Mouse (Mus musculus): ENCODE data around the gene Dlx2. TPM values are rescaled to one million over a fixed set of nuclear protein-coding genes. Genes with fewer than 3 reads are reported as not detected.

The Dlx2 gene
- polyA plus RNA-seq, 1 experiment: 16.0 TPM

GRCm38 (mm10) chr2:71497175-71497574 is 49.4 kb downstream of the Dlx2 start:
- TF ChIP-seq USF1 (IDR thresholded peaks at IDR 0.05; ENCODE audit: low read depth) (no peak), FOSL1 (IDR thresholded peaks at IDR 0.05; ENCODE audit: insufficient read depth, low read length, poor library complexity, severe bottlenecking) (no peak), MYOG (IDR thresholded peaks at IDR 0.05; ENCODE audit: control insufficient read depth, extremely low read depth, insufficient read length) (no peak), MAX (IDR thresholded peaks at IDR 0.05) (no peak), CEBPB (IDR thresholded peaks at IDR 0.05; ENCODE audit: low read depth) (no peak), MYOD1 (IDR thresholded peaks at IDR 0.05; ENCODE audit: control insufficient read depth, insufficient read length, low read depth) (no peak), CTCF (IDR thresholded peaks at IDR 0.05; ENCODE audit: control insufficient read depth, insufficient read depth, insufficient read length) (no peak)
- Histone ChIP-seq H3K27me3 (ENCODE audit: control insufficient read depth, insufficient read depth, insufficient read length) (no peaks in the 10 kb centered on the region), H3K36me3 (ENCODE audit: control insufficient read depth, insufficient read depth) (no peaks in the 10 kb centered on the region), H3K79me2 (ENCODE audit: control insufficient read depth, insufficient read depth) (no peaks in the 10 kb centered on the region), H3K79me3 (ENCODE audit: low read depth) (no peaks in the 10 kb centered on the region), H3K4me3 (ENCODE audit: insufficient read depth, poor library complexity, severe bottlenecking) (no peak overlapping the region), H3ac (ENCODE audit: control insufficient read depth, insufficient read length, low read depth) (no peak overlapping the region)

GRCm38 (mm10) chr2:71494971-71495370 is 51.6 kb downstream of the Dlx2 start:
- no peaks in the 10 kb centered on the region for H3K36me3 ChIP-seq (ENCODE audit: control insufficient read depth, insufficient read depth)
- H3K79me3 ChIP-seq (ENCODE audit: low read depth): no peaks in the 10 kb centered on the region
- H3K4me3 ChIP-seq (ENCODE audit: insufficient read depth, poor library complexity, severe bottlenecking): no peak overlapping the region
- TF ChIP-seq MYOD1 (IDR thresholded peaks at IDR 0.05; ENCODE audit: control insufficient read depth, insufficient read length, low read depth): no peak
- TF ChIP-seq FOSL1 (IDR thresholded peaks at IDR 0.05; ENCODE audit: insufficient read depth, low read length, poor library complexity, severe bottlenecking): no peak
- TF ChIP-seq MYOG (IDR thresholded peaks at IDR 0.05; ENCODE audit: control insufficient read depth, extremely low read depth, insufficient read length): no peak
- no peak for TF ChIP-seq MAX (IDR thresholded peaks at IDR 0.05)
- no peak for TF ChIP-seq CEBPB (IDR thresholded peaks at IDR 0.05; ENCODE audit: low read depth)
- TF ChIP-seq USF1 (IDR thresholded peaks at IDR 0.05; ENCODE audit: low read depth): no peak
- no peak for TF ChIP-seq CTCF (IDR thresholded peaks at IDR 0.05; ENCODE audit: control insufficient read depth, insufficient read depth, insufficient read length)
- no peak overlapping the region for H3ac ChIP-seq (ENCODE audit: control insufficient read depth, insufficient read length, low read depth)
- no peaks in the 10 kb centered on the region for H3K27me3 ChIP-seq (ENCODE audit: control insufficient read depth, insufficient read depth, insufficient read length)
- H3K79me2 ChIP-seq (ENCODE audit: control insufficient read depth, insufficient read depth): no peaks in the 10 kb centered on the region

DNA sequence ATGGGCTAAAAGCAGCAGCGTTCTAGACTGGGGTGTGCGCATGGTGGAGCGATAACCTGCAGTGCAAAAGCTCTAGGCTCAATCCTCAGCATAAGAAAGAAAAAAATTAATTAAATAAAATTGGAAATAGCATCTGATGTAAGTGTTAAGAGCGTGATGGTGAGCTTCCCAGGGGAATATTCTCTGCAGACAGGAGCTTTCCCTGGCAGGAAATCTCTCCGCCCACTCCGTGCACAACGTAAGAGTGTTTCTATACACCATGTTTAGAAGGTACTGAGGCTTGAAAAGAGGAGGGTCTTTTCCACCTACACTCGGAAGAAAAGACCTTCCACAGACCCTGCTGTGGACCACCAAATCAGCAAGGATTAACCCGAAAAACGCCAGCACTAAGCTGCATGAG is 52.1 kb downstream of the Dlx2 start:
- Histone ChIP-seq H3K36me3 (ENCODE audit: control insufficient read depth, insufficient read depth) (no peaks in the 10 kb centered on the region), H3K4me3 (ENCODE audit: insufficient read depth, poor library complexity, severe bottlenecking) (no peak overlapping the region), H3K79me3 (ENCODE audit: low read depth) (no peaks in the 10 kb centered on the region), H3K79me2 (ENCODE audit: control insufficient read depth, insufficient read depth) (no peaks in the 10 kb centered on the region), H3K27me3 (ENCODE audit: control insufficient read depth, insufficient read depth, insufficient read length) (no peaks in the 10 kb centered on the region), H3ac (ENCODE audit: control insufficient read depth, insufficient read length, low read depth) (no peak overlapping the region)
- no peak for TF ChIP-seq USF1 (IDR thresholded peaks at IDR 0.05; ENCODE audit: low read depth)

Other genes with a start within 250 kb of the Dlx2 start
- 32.8 TPM for gene Slc25a12, start 179.0 kb downstream of the Dlx2 start, polyA plus RNA-seq (2012; fragmentation: generic; extraction: Trizol)
- 46.6 TPM for gene Hat1, start 157.8 kb downstream of the Dlx2 start, polyA plus RNA-seq (2012; fragmentation: generic; extraction: Trizol)
- gene Metap1d, start 93.5 kb downstream of the Dlx2 start, polyA plus RNA-seq (2012; fragmentation: generic; extraction: Trizol): 10.2 TPM
- gene Dlx1, start 18.6 kb downstream of the Dlx2 start, polyA plus RNA-seq (2012; fragmentation: generic; extraction: Trizol): 4.9 TPM
- gene Itga6, start 198.9 kb upstream of the Dlx2 start, polyA plus RNA-seq (2012; fragmentation: generic; extraction: Trizol): 33.1 TPM

Measured in C2C12 (cell line).